Mouse (Mus musculus) CH12.LX (cell line): ENCODE data around the gene Klk1b5. TPM values are rescaled to one million over a fixed set of nuclear protein-coding genes. Genes with fewer than 3 reads are reported as not detected.

Experiments
- DNase-seq: peaks from one replicate; pipeline ENCODE4 v3.0.0-alpha.2; 2013; ENCODE audit errors: extremely low read depth
- H3K27ac ChIP-seq: 2 replicates; pipeline ENCODE4 v1.5.1; 2012; ENCODE audit warnings: low read depth, mild to moderate bottlenecking, control low read depth, moderate library complexity; ENCODE audit not compliant: insufficient read depth
- H3K27me3 ChIP-seq: replicated peaks from 2 replicates; pipeline ENCODE3; 2012; ENCODE audit warnings: inconsistent platforms
- H3K36me3 ChIP-seq, 2 experiments: replicated peaks in 1 of 2; 2 replicates each; pipeline versions ENCODE3 to v1.6.1; 2012; ENCODE audit warnings: inconsistent platforms in 1 of 2, low read length in 1 of 2, mild to moderate bottlenecking in 1 of 2, mixed read lengths in 1 of 2, moderate library complexity in 1 of 2; ENCODE audit not compliant: control insufficient read depth in 1 of 2, insufficient read depth in 1 of 2
- H3K4me1 ChIP-seq, 2 experiments: 2 replicates each; pipeline ENCODE4 v1.6.1; 2012; ENCODE audit warnings: inconsistent platforms in 1 of 2, moderate library complexity in 1 of 2; ENCODE audit not compliant: insufficient read depth in 2 of 2, control insufficient read depth in 1 of 2
- H3K4me2 ChIP-seq: 2 replicates; pipeline ENCODE4 v1.6.1; 2012; ENCODE audit warnings: low read depth, mild to moderate bottlenecking, control low read depth; ENCODE audit not compliant: poor library complexity, insufficient read depth, severe bottlenecking
- H3K4me3 ChIP-seq, 3 experiments: fragments of 150-350 bp in 1 of 3; sonication (generic) in 1 of 3; replicated peaks in 1 of 3; 2 replicates each; pipeline versions ENCODE3 to v1.5.1; 2011 to 2012; ENCODE audit warnings: low read depth in 2 of 3, low read length in 2 of 3, mild to moderate bottlenecking in 2 of 3, moderate library complexity in 2 of 3, control low read depth in 1 of 3, improper control_type of control experiment in 1 of 3, inconsistent platforms in 1 of 3, mixed read lengths in 1 of 3; ENCODE audit not compliant: poor library complexity in 1 of 3
- H3K79me2 ChIP-seq: replicated peaks from 2 replicates; pipeline ENCODE4 v1.6.1; 2012; ENCODE audit warnings: mild to moderate bottlenecking, moderate library complexity; ENCODE audit not compliant: control insufficient read depth, poor library complexity, insufficient read depth, severe bottlenecking; ENCODE audit errors: extremely low read depth
- H3K9ac ChIP-seq: 2 replicates; pipeline ENCODE4 v1.6.1; 2012; ENCODE audit warnings: low read depth, mild to moderate bottlenecking, control low read depth, moderate library complexity; ENCODE audit not compliant: insufficient read depth
- H3K9me3 ChIP-seq: replicated peaks from 2 replicates; pipeline ENCODE3; 2012; ENCODE audit warnings: low read length, inconsistent platforms, mixed read lengths
- CHD2 ChIP-seq: IDR thresholded peaks from 2 replicates; pipeline ENCODE4 v1.6.1; 2011; ENCODE audit warnings: low read length, improper control_type of control experiment
- E2F4 ChIP-seq: IDR thresholded peaks from 2 replicates; pipeline ENCODE4 v1.6.1; 2011; ENCODE audit warnings: low read depth, low read length, improper control_type of control experiment; ENCODE audit not compliant: insufficient replicate concordance
- ELF1 ChIP-seq: IDR thresholded peaks from 2 replicates; pipeline ENCODE4 v1.6.1; 2014; ENCODE audit warnings: low read depth, mild to moderate bottlenecking, inconsistent platforms, low read length, improper control_type of control experiment
- EP300 ChIP-seq: IDR thresholded peaks from 2 replicates; pipeline ENCODE4 v1.6.1; 2011; ENCODE audit warnings: low read length, improper control_type of control experiment
- GABPA ChIP-seq: IDR thresholded peaks from 2 replicates; pipeline ENCODE4 v1.6.1; 2012; ENCODE audit warnings: low read depth, low read length, improper control_type of control experiment, inconsistent platforms; ENCODE audit not compliant: insufficient replicate concordance
- HCFC1 ChIP-seq: IDR thresholded peaks from 2 replicates; pipeline ENCODE4 v1.6.1; 2012; ENCODE audit warnings: low read depth, mild to moderate bottlenecking, inconsistent platforms, low read length, improper control_type of control experiment
- IRF4 ChIP-seq: IDR thresholded peaks from 2 replicates; pipeline ENCODE4 v1.6.1; 2014; ENCODE audit warnings: low read depth, mild to moderate bottlenecking, inconsistent platforms, low read length, improper control_type of control experiment
- JUN ChIP-seq: IDR thresholded peaks from 2 replicates; pipeline ENCODE4 v1.6.1; 2011; ENCODE audit warnings: low read depth, mild to moderate bottlenecking, low read length, improper control_type of control experiment, moderate library complexity; ENCODE audit not compliant: insufficient read depth
- KAT2A ChIP-seq: IDR thresholded peaks from 2 replicates; pipeline ENCODE4 v1.6.1; 2012; ENCODE audit warnings: low read length, improper control_type of control experiment, inconsistent platforms; ENCODE audit not compliant: insufficient replicate concordance
- MAFK ChIP-seq: IDR thresholded peaks from 2 replicates; pipeline ENCODE4 v1.6.1; 2011; ENCODE audit warnings: low read length, improper control_type of control experiment; ENCODE audit not compliant: insufficient replicate concordance
- MAZ ChIP-seq: IDR thresholded peaks from 2 replicates; pipeline ENCODE4 v1.6.1; 2012; ENCODE audit warnings: low read depth, mild to moderate bottlenecking, inconsistent platforms, low read length, improper control_type of control experiment, moderate library complexity
- NELFE ChIP-seq: IDR thresholded peaks from 2 replicates; pipeline ENCODE4 v1.6.1; 2011; ENCODE audit warnings: low read depth, low read length, improper control_type of control experiment
- PAX5 ChIP-seq: IDR thresholded peaks from 2 replicates; pipeline ENCODE4 v1.6.1; 2012; ENCODE audit warnings: low read length, inconsistent platforms, mixed read lengths
- POLR2A ChIP-seq: IDR thresholded peaks from 2 replicates; pipeline ENCODE4 v1.6.1; 2011; ENCODE audit warnings: low read depth, mild to moderate bottlenecking, improper control_type of control experiment, low read length
- POLR2AphosphoS2 ChIP-seq: IDR thresholded peaks from 2 replicates; pipeline ENCODE4 v1.6.1; 2011; ENCODE audit warnings: low read depth, low read length, improper control_type of control experiment
- RCOR1 ChIP-seq: conservative IDR thresholded peaks from 2 replicates; pipeline ENCODE4 v1.6.1; 2012; ENCODE audit warnings: low read depth, mild to moderate bottlenecking, inconsistent platforms, low read length, improper control_type of control experiment
- SIN3A ChIP-seq: IDR thresholded peaks from 2 replicates; pipeline ENCODE4 v1.6.1; 2012; ENCODE audit warnings: low read length, improper control_type of control experiment, inconsistent platforms
- TBP ChIP-seq: conservative IDR thresholded peaks from 2 replicates; pipeline ENCODE4 v1.6.1; 2011; ENCODE audit warnings: low read depth, low read length, improper control_type of control experiment
- UBTF ChIP-seq: IDR thresholded peaks from 2 replicates; pipeline ENCODE4 v1.6.1; 2012; ENCODE audit warnings: low read depth, mild to moderate bottlenecking, inconsistent platforms, low read length, improper control_type of control experiment, moderate library complexity
- ZKSCAN1 ChIP-seq: IDR thresholded peaks from 2 replicates; pipeline ENCODE4 v1.6.1; 2012; ENCODE audit warnings: low read depth, inconsistent platforms, low read length, improper control_type of control experiment, borderline replicate concordance
- dilution Hi-C: fragments of 300-500 bp; cut with MboI; formaldehyde crosslinking; loops from 2 replicates; pipeline ENCODE4 v1.14.3; 2020; ENCODE audit warnings: low sequenced_read_pairs; ENCODE audit not compliant: extremely low pct_unique_long_range_greater_than_20kb, extremely low pct_ligation_motif_present
- in situ Hi-C: fragments of 300-500 bp; cut with MboI; formaldehyde crosslinking; loops from 3 replicates; pipeline ENCODE4 v1.14.3; 2019; ENCODE audit warnings: low sequenced_read_pairs, low pct_ligation_motif_present, low pct_unique_long_range_greater_than_20kb, mixed read lengths
- polyA plus RNA-seq: library from polyadenylated mRNA; unstranded; fragments of >175 nt; gene quantifications from 2 replicates; pipeline ENCODE4 v1.2.1, GENCODE M21; 2012; ENCODE audit warnings: low read depth; ENCODE audit not compliant: insufficient read length
- total RNA-seq, 2 experiments: library from RNA; depleted of rRNA; stranded (reverse); fragments of 300-350 nt in 1 of 2; fragments of >200 nt in 1 of 2; gene quantifications; 2 replicates each; pipeline ENCODE4 v1.2.3; 2012 to 2014

Gene Klk1b5
- total and polyA plus RNA-seq, 3 experiments = not detected

DNA sequence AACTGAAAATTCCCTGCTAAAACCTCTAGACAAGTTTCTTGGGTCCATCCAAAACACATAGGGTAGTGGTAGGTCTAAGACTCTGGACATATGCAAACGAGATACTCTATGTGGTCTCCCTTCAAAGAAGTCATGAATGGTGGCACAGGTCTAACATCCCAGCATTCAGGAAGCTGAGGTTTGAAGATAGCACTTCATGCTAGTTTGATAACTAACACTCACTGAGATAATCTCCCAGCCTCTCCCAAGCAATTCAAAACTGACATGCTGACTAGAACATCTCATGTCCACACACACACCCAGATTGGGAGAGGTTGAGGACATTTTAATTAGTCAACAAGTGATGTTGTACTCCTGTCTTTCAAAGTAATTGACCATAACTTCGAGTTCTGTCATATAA is 24.2 kb downstream of the Klk1b5 start:
- in situ Hi-C loops = no loop called here
- H3K27ac ChIP-seq = no peak overlapping the region
- dilution Hi-C loops = no loop called here
- no peak overlapping the region for H3K4me3 ChIP-seq
- H3K9ac ChIP-seq = no peak overlapping the region
- no peaks in the 10 kb centered on the region for H3K9me3 ChIP-seq
- peaks cover 9% of the 10 kb centered on the region for H3K27me3 ChIP-seq
- no peak overlapping the region for H3K4me2 ChIP-seq
- no peaks in the 10 kb centered on the region for H3K79me2 ChIP-seq
- no peak for DNase-seq
- peaks cover 0 to 6% of the 10 kb centered on the region in 2 experiments; a peak in 2 of 4 replicates for H3K4me1 ChIP-seq
- TF ChIP-seq MAFK (no peak), UBTF (no peak), ZKSCAN1 (no peak), JUN (no peak), RCOR1 (no peak), POLR2A (no peak), PAX5 (no peak), TBP (no peak), IRF4 (no peak), CHD2 (no peak), E2F4 (no peak), MAZ (no peak), EP300 (no peak), GABPA (no peak), HCFC1 (no peak), NELFE (no peak), POLR2AphosphoS2 (no peak)
- no peaks in the 10 kb centered on the region for H3K36me3 ChIP-seq

DNA sequence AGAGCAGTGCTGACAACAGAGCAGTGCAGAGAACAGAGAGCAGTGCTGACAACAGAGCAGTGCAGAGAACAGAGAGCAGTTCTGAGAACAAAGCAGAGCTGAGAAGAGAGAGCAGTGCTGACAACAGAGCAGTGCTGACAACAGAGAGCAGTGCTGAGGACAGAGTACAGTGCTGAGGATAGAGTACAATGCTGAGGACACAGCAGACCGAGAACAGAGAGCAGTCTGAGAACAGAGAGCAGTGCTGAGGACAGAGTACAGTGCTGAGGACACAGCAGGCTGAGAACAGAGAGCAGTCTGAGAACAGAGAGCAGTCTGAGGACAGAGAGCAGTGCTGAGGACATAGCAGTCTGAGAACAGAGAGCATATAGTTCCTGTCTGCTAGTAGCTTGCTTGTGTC is 25.0 kb downstream of the Klk1b5 start:
- Histone ChIP-seq H3K4me2 (no peak overlapping the region), H3K4me1 (peaks cover 5 to 13% of the 10 kb centered on the region in 2 experiments), H3K27me3 (peaks cover 9% of the 10 kb centered on the region), H3K79me2 (0 out of 2 replicates have a peak, but pooled peaks cover 4% of the 10 kb centered on the region), H3K4me3 (no peak overlapping the region), H3K27ac (no peak overlapping the region), H3K9me3 (no peaks in the 10 kb centered on the region), H3K36me3 (no peaks in the 10 kb centered on the region), H3K9ac (no peak overlapping the region)
- in situ Hi-C loops (no loop called here), dilution Hi-C loops (no loop called here)
- TF ChIP-seq POLR2AphosphoS2 (no peak), ELF1 (no peak), SIN3A (no peak), KAT2A (no peak), TBP (no peak)
- no peak for DNase-seq
